Mouse (Mus musculus): ENCODE results near the gene Olfr1222.
"Not testable (repeated sequence)": the region's sequence is repeated elsewhere in the genome, so short reads cannot be mapped to it uniquely, and the experiment has no call there.

Olfr1222 gene

GRCm38 (mm10) chr2:89132954-89133353 is at the start of gene Olfr1222:
Gene Olfr1222, minus strand, starts transcription at chr2:89133054.
- no peak for DNase-seq

DNA sequence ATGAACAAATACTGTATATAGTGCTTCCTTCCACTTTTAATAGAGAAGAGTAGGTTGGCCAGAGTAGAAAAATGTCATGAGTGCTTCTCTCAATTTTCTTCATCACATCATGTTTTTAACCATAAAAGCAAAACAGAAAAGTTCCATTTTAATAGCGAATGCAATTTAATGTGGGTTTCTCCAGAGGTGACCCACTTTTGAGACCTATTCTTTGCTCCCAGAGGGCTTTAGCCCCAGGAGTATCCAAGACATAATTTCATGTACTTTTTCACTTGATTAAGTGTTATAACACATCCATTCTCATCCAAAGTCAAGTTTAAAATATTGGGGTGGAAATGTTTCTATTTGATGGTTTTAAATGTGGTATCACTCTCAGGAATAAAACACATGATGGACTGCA is 41.7 kb upstream of the Olfr1222 start, which contains the start of gene Olfr1225:
Olfr1225 (minus strand) TSS at position 101 of the 400 bp plus-strand sequence.
- no peak for DNase-seq

GRCm38 (mm10) chr2:89164711-89165110 is 31.9 kb upstream of the Olfr1222 start:
- not testable (repeated sequence) for DNase-seq

DNA sequence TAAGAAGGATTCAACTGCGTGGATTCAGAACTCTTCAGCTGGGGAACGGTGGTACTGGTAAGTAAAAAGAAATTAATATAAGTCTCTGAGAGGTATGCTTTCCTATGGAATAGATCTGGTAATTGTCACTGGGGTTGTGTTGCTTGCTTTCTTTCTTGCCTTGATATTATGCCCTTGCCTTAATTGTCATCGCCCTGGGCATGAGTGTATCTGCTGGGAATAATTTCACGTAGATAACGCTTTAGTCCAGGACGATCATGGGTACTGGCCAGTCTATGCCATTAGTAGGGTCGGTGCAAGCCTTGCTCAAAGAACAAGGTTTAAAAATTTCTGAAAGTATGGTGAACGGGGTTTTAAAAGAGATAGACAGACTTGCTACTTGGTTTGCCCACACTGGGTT is 31.1 kb upstream of the Olfr1222 start, which contains the start of gene Olfr1224-ps1:
Olfr1224-ps1 (minus strand) TSS at position 101 of the 400 bp plus-strand sequence.
- not testable (repeated sequence) for DNase-seq

DNA sequence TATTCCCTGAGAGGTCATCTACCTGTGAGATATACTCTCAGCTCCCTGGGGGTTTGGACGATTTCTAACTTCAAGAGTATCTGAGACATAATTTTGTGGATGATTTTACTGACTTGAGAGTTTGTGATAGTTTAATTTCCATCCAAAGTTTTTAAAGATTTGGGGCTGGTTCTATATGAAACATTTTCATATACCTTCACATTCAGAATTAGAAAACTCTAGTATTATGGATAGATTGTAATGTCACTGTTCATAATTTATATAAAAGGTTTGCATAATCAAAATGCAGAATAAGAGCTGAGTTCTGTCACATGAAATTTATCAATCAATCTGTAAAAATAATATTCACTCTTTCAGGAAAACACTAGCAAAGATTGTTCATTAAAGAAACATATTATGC is 18.6 kb upstream of the Olfr1222 start, which contains the start of gene Olfr1223:
Olfr1223 (minus strand) TSS at position 101 of the 400 bp plus-strand sequence.
- no peak for DNase-seq

DNA sequence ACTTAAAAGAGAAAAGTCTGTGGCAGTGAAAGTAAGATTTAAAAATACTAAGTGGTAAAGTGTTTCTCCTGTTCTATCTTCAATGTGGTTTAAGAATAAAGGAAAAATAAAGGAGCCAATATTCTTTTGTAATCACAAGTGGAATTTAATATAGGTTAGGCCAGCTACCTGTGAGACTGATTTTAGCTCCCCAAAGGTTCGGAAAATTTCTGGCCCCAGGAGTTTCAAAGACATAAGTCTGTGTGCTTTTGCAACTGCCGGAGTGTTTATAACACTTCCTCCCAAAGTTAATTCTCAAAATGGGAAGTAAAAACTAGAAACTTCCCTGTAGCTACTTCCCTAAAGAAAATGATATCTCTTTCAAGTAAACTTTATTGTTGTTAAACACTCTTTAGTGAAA is 15.7 kb downstream of the Olfr1222 start, which contains the start of gene Olfr1221:
Olfr1221 (minus strand) TSS at position 101 of the 400 bp plus-strand sequence.
- no peak for DNase-seq

GRCm38 (mm10) chr2:89106735-89107134 is 26.1 kb downstream of the Olfr1222 start, which contains the start of gene Olfr1220:
Gene Olfr1220, minus strand, starts transcription at chr2:89106835.
- DNase-seq = no peak

DNA sequence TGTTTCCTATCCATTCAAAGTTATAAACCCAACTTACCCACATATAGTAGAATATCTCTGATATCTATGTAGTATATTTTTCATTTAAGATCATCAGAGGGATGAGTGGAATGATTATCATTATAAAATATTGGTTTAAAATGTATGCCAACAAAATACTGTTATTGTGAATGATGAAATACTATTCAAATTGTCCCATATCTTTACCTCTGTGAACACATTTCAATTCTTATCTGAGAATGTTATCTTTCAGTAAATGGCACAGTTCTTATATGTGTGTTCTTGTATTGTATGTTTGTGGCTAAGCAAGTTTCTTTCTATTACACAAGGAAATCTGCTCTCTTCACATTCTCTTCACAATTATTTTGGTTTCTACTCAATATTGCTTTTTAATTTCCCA is 27.2 kb downstream of the Olfr1222 start:
- DNase-seq = no peak

DNA sequence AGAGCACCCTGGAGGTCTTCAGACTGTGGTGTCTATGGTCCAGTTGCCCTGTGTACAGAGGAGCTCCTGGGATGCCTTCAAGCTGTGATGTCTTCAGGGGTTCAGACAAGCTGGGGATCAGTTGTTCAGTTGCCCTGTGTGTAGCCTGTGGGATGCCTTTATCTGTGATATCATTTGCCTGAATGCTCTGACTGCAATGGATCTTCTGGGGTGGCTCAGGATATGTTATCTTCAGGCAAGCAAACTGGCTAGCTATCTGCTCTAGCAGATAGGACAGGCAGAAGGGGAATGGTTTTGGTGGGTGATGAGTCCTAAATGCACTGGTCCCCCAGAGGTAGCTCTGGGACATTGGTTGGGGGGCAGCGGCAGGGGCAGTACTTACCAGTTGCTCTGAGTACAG is 39.0 kb downstream of the Olfr1222 start:
- no peak for DNase-seq

GRCm38 (mm10) chr2:89083413-89083812 is 49.4 kb downstream of the Olfr1222 start, which contains the start of gene Olfr1219:
Gene Olfr1219, minus strand, starts transcription at chr2:89083513.
- DNase-seq = no peak

DNA sequence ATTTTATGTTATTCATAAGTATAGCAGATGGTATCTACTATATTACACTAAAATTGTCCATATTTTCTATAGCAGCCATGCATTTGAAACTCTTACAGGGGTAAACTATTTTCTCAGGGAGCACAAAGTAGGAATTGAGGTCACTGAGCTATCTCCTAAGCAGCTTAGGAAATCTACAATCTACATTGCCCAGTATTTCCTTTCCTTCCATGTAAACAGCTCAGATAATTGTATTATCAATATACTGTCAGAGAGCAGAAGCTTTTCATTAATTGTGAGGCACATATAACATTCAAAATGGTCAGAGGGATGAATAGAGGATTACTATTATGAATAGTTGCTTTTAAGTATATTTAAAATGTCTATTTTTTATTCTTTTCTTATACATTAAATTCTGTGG is 51.4 kb downstream of the Olfr1222 start:
- no peak for DNase-seq
